Mouse (Mus musculus) ES-E14 (cell line): ENCODE results near the gene Khk. TPM values are rescaled to one million over a fixed set of nuclear protein-coding genes. Genes with fewer than 3 reads are reported as not detected.

Experiments used
- DNase-seq: peaks from one replicate; pipeline ENCODE4 v3.0.0-alpha.2; 2013; ENCODE audit warnings: low read depth, low spot score
- H3K27ac ChIP-seq: 2 replicates; pipeline ENCODE4 v1.5.1; 2012; ENCODE audit warnings: low read depth, mild to moderate bottlenecking, low read length, moderate library complexity, mixed read lengths; ENCODE audit not compliant: poor library complexity, insufficient read depth, severe bottlenecking
- H3K36me3 ChIP-seq: 2 replicates; pipeline ENCODE4 v1.6.1; 2012; ENCODE audit warnings: mild to moderate bottlenecking, low read length, moderate library complexity, mixed read lengths; ENCODE audit not compliant: control insufficient read depth, poor library complexity, insufficient read depth, severe bottlenecking
- H3K4me1 ChIP-seq, 2 experiments: fragments of 150-350 bp in 1 of 2; sonication (generic) in 1 of 2; 2 replicates each; pipeline ENCODE4 v1.6.1; 2012; ENCODE audit warnings: low read length in 2 of 2, mild to moderate bottlenecking in 1 of 2, mixed read lengths in 1 of 2; ENCODE audit not compliant: control insufficient read depth in 2 of 2, insufficient read depth in 2 of 2, poor library complexity in 1 of 2
- H3K4me3 ChIP-seq, 2 experiments: fragments of 150-350 bp in 1 of 2; sonication (generic) in 1 of 2; 2 replicates each; pipeline ENCODE4 v1.5.1; 2012; ENCODE audit warnings: low read length in 2 of 2, low read depth in 1 of 2, mild to moderate bottlenecking in 1 of 2, mixed read lengths in 1 of 2; ENCODE audit not compliant: insufficient read depth in 1 of 2, poor library complexity in 1 of 2, severe bottlenecking in 1 of 2
- H3K9ac ChIP-seq: 2 replicates; pipeline ENCODE4 v1.6.1; 2012; ENCODE audit warnings: low read depth, mild to moderate bottlenecking, low read length, mixed read lengths; ENCODE audit not compliant: poor library complexity, insufficient read depth, severe bottlenecking
- H3K9me3 ChIP-seq: fragments of 150-350 bp; sonication (generic); 2 replicates; pipeline ENCODE4 v1.6.1; 2012; ENCODE audit warnings: low read depth, mild to moderate bottlenecking, low read length; ENCODE audit not compliant: control insufficient read depth, insufficient read depth
- CHD2 ChIP-seq: IDR thresholded peaks from 2 replicates; pipeline ENCODE4 v1.6.1; 2014; ENCODE audit warnings: mild to moderate bottlenecking, low read depth, low read length, inconsistent platforms
- HCFC1 ChIP-seq: IDR thresholded peaks from 2 replicates; pipeline ENCODE4 v1.6.1; 2012; ENCODE audit warnings: low read length, inconsistent platforms, borderline replicate concordance; ENCODE audit not compliant: insufficient read depth
- MAFK ChIP-seq: IDR thresholded peaks from 2 replicates; pipeline ENCODE4 v1.6.1; 2014; ENCODE audit warnings: mild to moderate bottlenecking, low read depth, low read length, inconsistent platforms; ENCODE audit not compliant: insufficient read depth
- ZC3H11A ChIP-seq: IDR thresholded peaks from 2 replicates; pipeline ENCODE4 v1.6.1; 2012; ENCODE audit warnings: low read depth, mild to moderate bottlenecking, inconsistent platforms, low read length, borderline replicate concordance
- ZNF384 ChIP-seq: IDR thresholded peaks from 2 replicates; pipeline ENCODE4 v1.6.1; 2012; ENCODE audit warnings: low read depth, low read length, inconsistent platforms
- in situ Hi-C, 2 experiments: fragments of 600-800 bp; cut with MboI; formaldehyde crosslinking; loops; one replicate each; pipeline ENCODE4 v1.15.1; 2025; ENCODE audit warnings: low sequenced_read_pairs in 2 of 2, inconsistent platforms in 1 of 2; ENCODE audit not compliant: unreplicated experiment in 2 of 2
- total RNA-seq: library from RNA; depleted of rRNA; stranded (reverse); fragments of 300-350 nt; gene quantifications from 2 replicates; pipeline ENCODE4 v1.2.3, GENCODE M21; 2012; rRNA removed

The Khk gene
- total RNA-seq: 14.9 and 21.2 TPM in 2 replicates

GRCm38 (mm10) chr5:30921256-30922033 is at the start of gene Khk:
Khk (plus strand) TSS chr5:30921431.
- TF ChIP-seq CHD2 (no peak), HCFC1 (no peak), ZNF384 (no peak), MAFK (no peak), ZC3H11A (no peak)
- H3K4me1 ChIP-seq: peaks cover 0 to 32% of the 10 kb centered on the region in 2 experiments; a peak in 3 of 4 replicates

GRCm38 (mm10) chr5:30872574-30872973 is 48.7 kb upstream of the Khk start:
- in situ Hi-C loops: no loop called here
- no peak overlapping the region for H3K27ac ChIP-seq
- no peak overlapping the region for H3K9ac ChIP-seq
- H3K36me3 ChIP-seq: peaks cover 55% of the 10 kb centered on the region
- no peaks in the 10 kb centered on the region for H3K4me1 ChIP-seq
- H3K4me3 ChIP-seq: no peak overlapping the region
- no peaks in the 10 kb centered on the region for H3K9me3 ChIP-seq
- TF ChIP-seq ZNF384 (no peak), MAFK (no peak), HCFC1 (no peak), ZC3H11A (no peak), CHD2 (no peak)
- DNase-seq: no peak

More at GRCm38 (mm10) chr5:30921256-30922033, at the start of gene Khk:
- H3K9me3 ChIP-seq: no peaks in the 10 kb centered on the region
- no peak within 1 kb of the TSS for H3K27ac ChIP-seq
- DNase-seq: peak; percentile 89
- no peaks in the 10 kb centered on the region; the same call in 1 of the 2 replicates for H3K36me3 ChIP-seq
- peak within 1 kb of the TSS; percentile 72 to 79 for H3K4me3 ChIP-seq
- in situ Hi-C loops: no loop called here
- H3K9ac ChIP-seq: peak within 1 kb of the TSS; percentile 61

- Histone ChIP-seq H3K9me3 (no peaks in the 10 kb centered on the region), H3K4me3 (no peak overlapping the region), H3K9ac (no peak overlapping the region), H3K4me1 (peaks cover 0 to 3% of the 10 kb centered on the region in 2 experiments; a peak in 1 of 4 replicates), H3K36me3 (peaks cover 59% of the 10 kb centered on the region), H3K27ac (no peak overlapping the region)
- no peak for TF ChIP-seq CHD2
- TF ChIP-seq ZC3H11A: no peak
- TF ChIP-seq HCFC1: no peak
- no peak for TF ChIP-seq MAFK
- TF ChIP-seq ZNF384: no peak
- in situ Hi-C loops: no loop called here
- no peak for DNase-seq
Observed at GRCm38 (mm10) chr5:30874365-30874764, 46.9 kb upstream of the Khk start.

- H3K4me1 ChIP-seq: peaks cover 3% of the 10 kb centered on the region in 2 experiments; a peak in 2 of 4 replicates
- no peak overlapping the region for H3K4me3 ChIP-seq
- no peak overlapping the region for H3K9ac ChIP-seq
- in situ Hi-C loops: no loop called here
- H3K9me3 ChIP-seq: no peaks in the 10 kb centered on the region
- no peak for TF ChIP-seq CHD2
- no peak for TF ChIP-seq MAFK
- H3K36me3 ChIP-seq: peaks cover 37% of the 10 kb centered on the region
- no peak overlapping the region for H3K27ac ChIP-seq
- DNase-seq: no peak
Observed at GRCm38 (mm10) chr5:30878616-30879015, 42.6 kb upstream of the Khk start.
